Mouse (Mus musculus) cerebellum, adult 2 months (tissue): ENCODE results near the gene Nuak1.

Experiments used
- CTCF ChIP-seq: fragments of 200-500 bp; IDR thresholded peaks from 2 replicates; pipeline ENCODE4 v1.5.1; 2011; ENCODE audit warnings: low read depth, mild to moderate bottlenecking, control low read depth, low read length, moderate library complexity, borderline replicate concordance; ENCODE audit not compliant: insufficient read depth
- POLR2A ChIP-seq: fragments of 200-500 bp; IDR thresholded peaks from 2 replicates; pipeline ENCODE4 v1.6.1; 2011; ENCODE audit warnings: low read length, control low read depth, borderline replicate concordance; ENCODE audit not compliant: insufficient read depth

DNA sequence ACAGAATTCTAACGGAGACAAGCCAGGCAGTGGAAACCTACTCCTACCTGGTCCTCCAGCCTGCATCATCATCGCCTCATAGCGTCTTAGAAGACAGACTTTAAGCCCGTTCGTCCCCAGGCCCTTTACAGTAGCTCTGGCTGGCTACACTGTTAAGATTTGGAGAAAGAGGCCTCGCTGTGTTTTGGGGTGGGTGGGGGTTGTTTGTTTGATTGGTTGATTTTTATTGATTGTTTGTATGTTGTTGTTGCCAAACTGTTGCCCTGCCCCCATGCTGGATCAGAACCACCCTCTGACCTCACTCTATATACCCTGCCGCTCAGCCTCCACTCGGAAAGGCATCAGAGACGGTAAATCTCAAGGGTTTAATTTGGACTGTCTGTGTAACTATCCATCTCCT lies 55.6 kb downstream of the Nuak1 start:
- TF ChIP-seq POLR2A = no peak
- TF ChIP-seq CTCF = no peak
